Mouse (Mus musculus) CH12.LX (cell line): ENCODE results near the gene Gm11077. TPM values are rescaled to one million over a fixed set of nuclear protein-coding genes. Genes with fewer than 3 reads are reported as not detected.

ENCODE experiments used
- DNase-seq: peaks from one replicate; pipeline ENCODE4 v3.0.0-alpha.2; 2013; ENCODE audit errors: extremely low read depth
- H3K27ac ChIP-seq: 2 replicates; pipeline ENCODE4 v1.5.1; 2012; ENCODE audit warnings: low read depth, mild to moderate bottlenecking, control low read depth, moderate library complexity; ENCODE audit not compliant: insufficient read depth
- H3K27me3 ChIP-seq: replicated peaks from 2 replicates; pipeline ENCODE3; 2012; ENCODE audit warnings: inconsistent platforms
- H3K36me3 ChIP-seq, 2 experiments: replicated peaks in 1 of 2; 2 replicates each; pipeline versions ENCODE3 to v1.6.1; 2012; ENCODE audit warnings: inconsistent platforms in 1 of 2, low read length in 1 of 2, mild to moderate bottlenecking in 1 of 2, mixed read lengths in 1 of 2, moderate library complexity in 1 of 2; ENCODE audit not compliant: control insufficient read depth in 1 of 2, insufficient read depth in 1 of 2
- H3K4me1 ChIP-seq, 2 experiments: 2 replicates each; pipeline ENCODE4 v1.6.1; 2012; ENCODE audit warnings: inconsistent platforms in 1 of 2, moderate library complexity in 1 of 2; ENCODE audit not compliant: insufficient read depth in 2 of 2, control insufficient read depth in 1 of 2
- H3K4me2 ChIP-seq: 2 replicates; pipeline ENCODE4 v1.6.1; 2012; ENCODE audit warnings: low read depth, mild to moderate bottlenecking, control low read depth; ENCODE audit not compliant: poor library complexity, insufficient read depth, severe bottlenecking
- H3K4me3 ChIP-seq, 3 experiments: fragments of 150-350 bp in 1 of 3; sonication (generic) in 1 of 3; replicated peaks in 1 of 3; 2 replicates each; pipeline versions ENCODE3 to v1.5.1; 2011 to 2012; ENCODE audit warnings: low read depth in 2 of 3, low read length in 2 of 3, mild to moderate bottlenecking in 2 of 3, moderate library complexity in 2 of 3, control low read depth in 1 of 3, improper control_type of control experiment in 1 of 3, inconsistent platforms in 1 of 3, mixed read lengths in 1 of 3; ENCODE audit not compliant: poor library complexity in 1 of 3
- H3K79me2 ChIP-seq: replicated peaks from 2 replicates; pipeline ENCODE4 v1.6.1; 2012; ENCODE audit warnings: mild to moderate bottlenecking, moderate library complexity; ENCODE audit not compliant: control insufficient read depth, poor library complexity, insufficient read depth, severe bottlenecking; ENCODE audit errors: extremely low read depth
- H3K9ac ChIP-seq: 2 replicates; pipeline ENCODE4 v1.6.1; 2012; ENCODE audit warnings: low read depth, mild to moderate bottlenecking, control low read depth, moderate library complexity; ENCODE audit not compliant: insufficient read depth
- H3K9me3 ChIP-seq: replicated peaks from 2 replicates; pipeline ENCODE3; 2012; ENCODE audit warnings: low read length, inconsistent platforms, mixed read lengths
- CTCF ChIP-seq, 2 experiments: IDR thresholded peaks in 1 of 2; conservative IDR thresholded peaks in 1 of 2; 2 replicates each; pipeline ENCODE4 v1.5.1; 2011 to 2012; ENCODE audit warnings: low read depth in 2 of 2, low read length in 2 of 2, improper control_type of control experiment in 1 of 2, inconsistent platforms in 1 of 2, mild to moderate bottlenecking in 1 of 2, moderate library complexity in 1 of 2
- EP300 ChIP-seq: IDR thresholded peaks from 2 replicates; pipeline ENCODE4 v1.6.1; 2011; ENCODE audit warnings: low read length, improper control_type of control experiment
- JUND ChIP-seq: conservative IDR thresholded peaks from 2 replicates; pipeline ENCODE4 v1.6.1; 2011; ENCODE audit warnings: low read depth, low read length, improper control_type of control experiment
- MAFK ChIP-seq: IDR thresholded peaks from 2 replicates; pipeline ENCODE4 v1.6.1; 2011; ENCODE audit warnings: low read length, improper control_type of control experiment; ENCODE audit not compliant: insufficient replicate concordance
- MAZ ChIP-seq: IDR thresholded peaks from 2 replicates; pipeline ENCODE4 v1.6.1; 2012; ENCODE audit warnings: low read depth, mild to moderate bottlenecking, inconsistent platforms, low read length, improper control_type of control experiment, moderate library complexity
- MYC ChIP-seq: IDR thresholded peaks from 2 replicates; pipeline ENCODE4 v1.6.1; 2011; ENCODE audit warnings: low read depth, mild to moderate bottlenecking, improper control_type of control experiment, low read length
- NELFE ChIP-seq: IDR thresholded peaks from 2 replicates; pipeline ENCODE4 v1.6.1; 2011; ENCODE audit warnings: low read depth, low read length, improper control_type of control experiment
- NRF1 ChIP-seq: IDR thresholded peaks from 2 replicates; pipeline ENCODE4 v1.6.1; 2014; ENCODE audit warnings: low read depth, mild to moderate bottlenecking, inconsistent platforms, low read length, improper control_type of control experiment, moderate library complexity
- POLR2AphosphoS2 ChIP-seq: IDR thresholded peaks from 2 replicates; pipeline ENCODE4 v1.6.1; 2011; ENCODE audit warnings: low read depth, low read length, improper control_type of control experiment
- RAD21 ChIP-seq: IDR thresholded peaks from 2 replicates; pipeline ENCODE4 v1.6.1; 2011; ENCODE audit warnings: low read depth, mild to moderate bottlenecking, low read length, improper control_type of control experiment, moderate library complexity
- RCOR1 ChIP-seq: conservative IDR thresholded peaks from 2 replicates; pipeline ENCODE4 v1.6.1; 2012; ENCODE audit warnings: low read depth, mild to moderate bottlenecking, inconsistent platforms, low read length, improper control_type of control experiment
- SIN3A ChIP-seq: IDR thresholded peaks from 2 replicates; pipeline ENCODE4 v1.6.1; 2012; ENCODE audit warnings: low read length, improper control_type of control experiment, inconsistent platforms
- SMC3 ChIP-seq: IDR thresholded peaks from 2 replicates; pipeline ENCODE4 v1.6.1; 2011; ENCODE audit warnings: low read depth, low read length, improper control_type of control experiment
- TBP ChIP-seq: conservative IDR thresholded peaks from 2 replicates; pipeline ENCODE4 v1.6.1; 2011; ENCODE audit warnings: low read depth, low read length, improper control_type of control experiment
- UBTF ChIP-seq: IDR thresholded peaks from 2 replicates; pipeline ENCODE4 v1.6.1; 2012; ENCODE audit warnings: low read depth, mild to moderate bottlenecking, inconsistent platforms, low read length, improper control_type of control experiment, moderate library complexity
- USF1 ChIP-seq: IDR thresholded peaks from 2 replicates; pipeline ENCODE4 v1.6.1; 2014; ENCODE audit warnings: low read depth, mild to moderate bottlenecking, inconsistent platforms, low read length, improper control_type of control experiment
- USF2 ChIP-seq: conservative IDR thresholded peaks from 2 replicates; pipeline ENCODE4 v1.6.1; 2011; ENCODE audit warnings: low read depth, low read length, improper control_type of control experiment
- dilution Hi-C: fragments of 300-500 bp; cut with MboI; formaldehyde crosslinking; loops from 2 replicates; pipeline ENCODE4 v1.14.3; 2020; ENCODE audit warnings: low sequenced_read_pairs; ENCODE audit not compliant: extremely low pct_unique_long_range_greater_than_20kb, extremely low pct_ligation_motif_present
- in situ Hi-C: fragments of 300-500 bp; cut with MboI; formaldehyde crosslinking; loops from 3 replicates; pipeline ENCODE4 v1.14.3; 2019; ENCODE audit warnings: low sequenced_read_pairs, low pct_ligation_motif_present, low pct_unique_long_range_greater_than_20kb, mixed read lengths
- polyA plus RNA-seq: library from polyadenylated mRNA; unstranded; fragments of >175 nt; gene quantifications from 2 replicates; pipeline ENCODE4 v1.2.1, GENCODE M21; 2012; ENCODE audit warnings: low read depth; ENCODE audit not compliant: insufficient read length
- total RNA-seq, 2 experiments: library from RNA; depleted of rRNA; stranded (reverse); fragments of 300-350 nt in 1 of 2; fragments of >200 nt in 1 of 2; gene quantifications; 2 replicates each; pipeline ENCODE4 v1.2.3; 2012 to 2014

The Gm11077 gene
- total and polyA plus RNA-seq, 3 experiments, result not detected

GRCm38 (mm10) chr6:140689617-140690404, 39.3 kb upstream of the Gm11077 start:
- no peak for DNase-seq
- Histone ChIP-seq H3K9ac (no peak overlapping the region), H3K27ac (no peak overlapping the region), H3K36me3 (no peaks in the 10 kb centered on the region), H3K27me3 (no peaks in the 10 kb centered on the region), H3K4me3 (no peak overlapping the region), H3K4me1 (no peaks in the 10 kb centered on the region), H3K79me2 (no peaks in the 10 kb centered on the region), H3K9me3 (no peaks in the 10 kb centered on the region), H3K4me2 (no peak overlapping the region)
- dilution Hi-C loops (no loop called here), in situ Hi-C loops (no loop called here)
- TF ChIP-seq MAZ, result no peak

GRCm38 (mm10) chr6:140692160-140692559, 36.9 kb upstream of the Gm11077 start:
- H3K27me3 ChIP-seq, result no peaks in the 10 kb centered on the region
- no peak for DNase-seq
- dilution Hi-C loops (no loop called here), in situ Hi-C loops (no loop called here)
- no peaks in the 10 kb centered on the region for H3K9me3 ChIP-seq
- no peak overlapping the region for H3K4me2 ChIP-seq
- no peaks in the 10 kb centered on the region for H3K4me1 ChIP-seq
- H3K79me2 ChIP-seq, result no peaks in the 10 kb centered on the region
- TF ChIP-seq RCOR1 (no peak), CTCF (conservative IDR thresholded peaks at IDR 0.05 in 1 of 2, IDR thresholded peaks at IDR 0.05 in 1 of 2; ENCODE audit: low read depth in 2 of 2, low read length in 2 of 2) (no peak), MAZ (no peak), MAFK (no peak), USF1 (no peak), TBP (no peak), JUND (no peak), POLR2AphosphoS2 (no peak), SMC3 (no peak), RAD21 (no peak), EP300 (no peak), MYC (no peak), NRF1 (no peak), USF2 (no peak), SIN3A (no peak), NELFE (no peak), UBTF (no peak)
- no peaks in the 10 kb centered on the region for H3K36me3 ChIP-seq
- H3K27ac ChIP-seq, result no peak overlapping the region
- H3K4me3 ChIP-seq, result no peak overlapping the region
- H3K9ac ChIP-seq, result no peak overlapping the region
